Mouse (Mus musculus): Measurements from ENCODE around the gene Misp.

- TF ChIP-seq BHLHE40 (IDR thresholded peaks at IDR 0.05; ENCODE audit: low read depth, low read length) (no peak), USF1 (IDR thresholded peaks at IDR 0.05; ENCODE audit: low read depth, low read length) (no peak), EP300 (IDR thresholded peaks at IDR 0.05; ENCODE audit: low read length) (no peak), CTCF (conservative IDR thresholded peaks at IDR 0.05 in 1 of 2, IDR thresholded peaks at IDR 0.05 in 1 of 2; ENCODE audit: low read depth in 2 of 2, low read length in 2 of 2) (no peak), TCF12 (IDR thresholded peaks at IDR 0.05; ENCODE audit: low read depth, low read length) (no peak), MAZ (IDR thresholded peaks at IDR 0.05; ENCODE audit: low read depth, low read length) (no peak), IRF4 (IDR thresholded peaks at IDR 0.05; ENCODE audit: low read depth, low read length) (no peak), POLR2A (IDR thresholded peaks at IDR 0.05; ENCODE audit: low read depth, low read length) (no peak), HCFC1 (IDR thresholded peaks at IDR 0.05; ENCODE audit: low read depth, low read length) (no peak), RAD21 (IDR thresholded peaks at IDR 0.05; ENCODE audit: low read depth, low read length) (no peak)
These were observed 45.8 kb downstream of the Misp start for GRCm38 (mm10) chr10:79866601-79867000.

All from CH12.LX (cell line).